Mouse (Mus musculus) CH12.LX (cell line): ENCODE results near the gene Plvap. TPM values are rescaled to one million over a fixed set of nuclear protein-coding genes. Genes with fewer than 3 reads are reported as not detected.

Source experiments
- DNase-seq: peaks from one replicate; pipeline ENCODE4 v3.0.0-alpha.2; 2013; ENCODE audit errors: extremely low read depth
- H3K27ac ChIP-seq: 2 replicates; pipeline ENCODE4 v1.5.1; 2012; ENCODE audit warnings: low read depth, mild to moderate bottlenecking, control low read depth, moderate library complexity; ENCODE audit not compliant: insufficient read depth
- H3K27me3 ChIP-seq: replicated peaks from 2 replicates; pipeline ENCODE3; 2012; ENCODE audit warnings: inconsistent platforms
- H3K36me3 ChIP-seq, 2 experiments: replicated peaks in 1 of 2; 2 replicates each; pipeline versions ENCODE3 to v1.6.1; 2012; ENCODE audit warnings: inconsistent platforms in 1 of 2, low read length in 1 of 2, mild to moderate bottlenecking in 1 of 2, mixed read lengths in 1 of 2, moderate library complexity in 1 of 2; ENCODE audit not compliant: control insufficient read depth in 1 of 2, insufficient read depth in 1 of 2
- H3K4me1 ChIP-seq, 2 experiments: 2 replicates each; pipeline ENCODE4 v1.6.1; 2012; ENCODE audit warnings: inconsistent platforms in 1 of 2, moderate library complexity in 1 of 2; ENCODE audit not compliant: insufficient read depth in 2 of 2, control insufficient read depth in 1 of 2
- H3K4me2 ChIP-seq: 2 replicates; pipeline ENCODE4 v1.6.1; 2012; ENCODE audit warnings: low read depth, mild to moderate bottlenecking, control low read depth; ENCODE audit not compliant: poor library complexity, insufficient read depth, severe bottlenecking
- H3K4me3 ChIP-seq, 3 experiments: fragments of 150-350 bp in 1 of 3; sonication (generic) in 1 of 3; replicated peaks in 1 of 3; 2 replicates each; pipeline versions ENCODE3 to v1.5.1; 2011 to 2012; ENCODE audit warnings: low read depth in 2 of 3, low read length in 2 of 3, mild to moderate bottlenecking in 2 of 3, moderate library complexity in 2 of 3, control low read depth in 1 of 3, improper control_type of control experiment in 1 of 3, inconsistent platforms in 1 of 3, mixed read lengths in 1 of 3; ENCODE audit not compliant: poor library complexity in 1 of 3
- H3K79me2 ChIP-seq: replicated peaks from 2 replicates; pipeline ENCODE4 v1.6.1; 2012; ENCODE audit warnings: mild to moderate bottlenecking, moderate library complexity; ENCODE audit not compliant: control insufficient read depth, poor library complexity, insufficient read depth, severe bottlenecking; ENCODE audit errors: extremely low read depth
- H3K9ac ChIP-seq: 2 replicates; pipeline ENCODE4 v1.6.1; 2012; ENCODE audit warnings: low read depth, mild to moderate bottlenecking, control low read depth, moderate library complexity; ENCODE audit not compliant: insufficient read depth
- H3K9me3 ChIP-seq: replicated peaks from 2 replicates; pipeline ENCODE3; 2012; ENCODE audit warnings: low read length, inconsistent platforms, mixed read lengths
- BHLHE40 ChIP-seq: IDR thresholded peaks from 2 replicates; pipeline ENCODE4 v1.6.1; 2011; ENCODE audit warnings: mild to moderate bottlenecking, low read depth, low read length, improper control_type of control experiment
- CHD1 ChIP-seq: IDR thresholded peaks from 2 replicates; pipeline ENCODE4 v1.6.1; 2012; ENCODE audit warnings: low read depth, low read length, improper control_type of control experiment, inconsistent platforms
- CHD2 ChIP-seq: IDR thresholded peaks from 2 replicates; pipeline ENCODE4 v1.6.1; 2011; ENCODE audit warnings: low read length, improper control_type of control experiment
- CTCF ChIP-seq, 2 experiments: IDR thresholded peaks in 1 of 2; conservative IDR thresholded peaks in 1 of 2; 2 replicates each; pipeline ENCODE4 v1.5.1; 2011 to 2012; ENCODE audit warnings: low read depth in 2 of 2, low read length in 2 of 2, improper control_type of control experiment in 1 of 2, inconsistent platforms in 1 of 2, mild to moderate bottlenecking in 1 of 2, moderate library complexity in 1 of 2
- E2F4 ChIP-seq: IDR thresholded peaks from 2 replicates; pipeline ENCODE4 v1.6.1; 2011; ENCODE audit warnings: low read depth, low read length, improper control_type of control experiment; ENCODE audit not compliant: insufficient replicate concordance
- ELF1 ChIP-seq: IDR thresholded peaks from 2 replicates; pipeline ENCODE4 v1.6.1; 2014; ENCODE audit warnings: low read depth, mild to moderate bottlenecking, inconsistent platforms, low read length, improper control_type of control experiment
- EP300 ChIP-seq: IDR thresholded peaks from 2 replicates; pipeline ENCODE4 v1.6.1; 2011; ENCODE audit warnings: low read length, improper control_type of control experiment
- ETS1 ChIP-seq: conservative IDR thresholded peaks from 2 replicates; pipeline ENCODE4 v1.6.1; 2012; ENCODE audit warnings: low read depth, mild to moderate bottlenecking, inconsistent platforms, low read length, improper control_type of control experiment, moderate library complexity
- GABPA ChIP-seq: IDR thresholded peaks from 2 replicates; pipeline ENCODE4 v1.6.1; 2012; ENCODE audit warnings: low read depth, low read length, improper control_type of control experiment, inconsistent platforms; ENCODE audit not compliant: insufficient replicate concordance
- HCFC1 ChIP-seq: IDR thresholded peaks from 2 replicates; pipeline ENCODE4 v1.6.1; 2012; ENCODE audit warnings: low read depth, mild to moderate bottlenecking, inconsistent platforms, low read length, improper control_type of control experiment
- IRF4 ChIP-seq: IDR thresholded peaks from 2 replicates; pipeline ENCODE4 v1.6.1; 2014; ENCODE audit warnings: low read depth, mild to moderate bottlenecking, inconsistent platforms, low read length, improper control_type of control experiment
- JUN ChIP-seq: IDR thresholded peaks from 2 replicates; pipeline ENCODE4 v1.6.1; 2011; ENCODE audit warnings: low read depth, mild to moderate bottlenecking, low read length, improper control_type of control experiment, moderate library complexity; ENCODE audit not compliant: insufficient read depth
- JUND ChIP-seq: conservative IDR thresholded peaks from 2 replicates; pipeline ENCODE4 v1.6.1; 2011; ENCODE audit warnings: low read depth, low read length, improper control_type of control experiment
- KAT2A ChIP-seq: IDR thresholded peaks from 2 replicates; pipeline ENCODE4 v1.6.1; 2012; ENCODE audit warnings: low read length, improper control_type of control experiment, inconsistent platforms; ENCODE audit not compliant: insufficient replicate concordance
- MAFK ChIP-seq: IDR thresholded peaks from 2 replicates; pipeline ENCODE4 v1.6.1; 2011; ENCODE audit warnings: low read length, improper control_type of control experiment; ENCODE audit not compliant: insufficient replicate concordance
- MAX ChIP-seq: IDR thresholded peaks from 2 replicates; pipeline ENCODE4 v1.6.1; 2011; ENCODE audit warnings: low read length, improper control_type of control experiment
- MAZ ChIP-seq: IDR thresholded peaks from 2 replicates; pipeline ENCODE4 v1.6.1; 2012; ENCODE audit warnings: low read depth, mild to moderate bottlenecking, inconsistent platforms, low read length, improper control_type of control experiment, moderate library complexity
- MEF2A ChIP-seq: IDR thresholded peaks from 2 replicates; pipeline ENCODE4 v1.6.1; 2014; ENCODE audit warnings: low read depth, mild to moderate bottlenecking, inconsistent platforms, low read length, improper control_type of control experiment, borderline replicate concordance
- MXI1 ChIP-seq: IDR thresholded peaks from 2 replicates; pipeline ENCODE4 v1.6.1; 2011; ENCODE audit warnings: mild to moderate bottlenecking, low read depth, low read length, improper control_type of control experiment
- MYC ChIP-seq: IDR thresholded peaks from 2 replicates; pipeline ENCODE4 v1.6.1; 2011; ENCODE audit warnings: low read depth, mild to moderate bottlenecking, improper control_type of control experiment, low read length
- NELFE ChIP-seq: IDR thresholded peaks from 2 replicates; pipeline ENCODE4 v1.6.1; 2011; ENCODE audit warnings: low read depth, low read length, improper control_type of control experiment
- NRF1 ChIP-seq: IDR thresholded peaks from 2 replicates; pipeline ENCODE4 v1.6.1; 2014; ENCODE audit warnings: low read depth, mild to moderate bottlenecking, inconsistent platforms, low read length, improper control_type of control experiment, moderate library complexity
- PAX5 ChIP-seq: IDR thresholded peaks from 2 replicates; pipeline ENCODE4 v1.6.1; 2012; ENCODE audit warnings: low read length, inconsistent platforms, mixed read lengths
- POLR2A ChIP-seq: IDR thresholded peaks from 2 replicates; pipeline ENCODE4 v1.6.1; 2011; ENCODE audit warnings: low read depth, mild to moderate bottlenecking, improper control_type of control experiment, low read length
- POLR2AphosphoS2 ChIP-seq: IDR thresholded peaks from 2 replicates; pipeline ENCODE4 v1.6.1; 2011; ENCODE audit warnings: low read depth, low read length, improper control_type of control experiment
- RAD21 ChIP-seq: IDR thresholded peaks from 2 replicates; pipeline ENCODE4 v1.6.1; 2011; ENCODE audit warnings: low read depth, mild to moderate bottlenecking, low read length, improper control_type of control experiment, moderate library complexity
- SIN3A ChIP-seq: IDR thresholded peaks from 2 replicates; pipeline ENCODE4 v1.6.1; 2012; ENCODE audit warnings: low read length, improper control_type of control experiment, inconsistent platforms
- SMC3 ChIP-seq: IDR thresholded peaks from 2 replicates; pipeline ENCODE4 v1.6.1; 2011; ENCODE audit warnings: low read depth, low read length, improper control_type of control experiment
- TBP ChIP-seq: conservative IDR thresholded peaks from 2 replicates; pipeline ENCODE4 v1.6.1; 2011; ENCODE audit warnings: low read depth, low read length, improper control_type of control experiment
- TCF12 ChIP-seq: IDR thresholded peaks from 2 replicates; pipeline ENCODE4 v1.6.1; 2014; ENCODE audit warnings: low read depth, mild to moderate bottlenecking, inconsistent platforms, low read length, improper control_type of control experiment
- UBTF ChIP-seq: IDR thresholded peaks from 2 replicates; pipeline ENCODE4 v1.6.1; 2012; ENCODE audit warnings: low read depth, mild to moderate bottlenecking, inconsistent platforms, low read length, improper control_type of control experiment, moderate library complexity
- USF1 ChIP-seq: IDR thresholded peaks from 2 replicates; pipeline ENCODE4 v1.6.1; 2014; ENCODE audit warnings: low read depth, mild to moderate bottlenecking, inconsistent platforms, low read length, improper control_type of control experiment
- USF2 ChIP-seq: conservative IDR thresholded peaks from 2 replicates; pipeline ENCODE4 v1.6.1; 2011; ENCODE audit warnings: low read depth, low read length, improper control_type of control experiment
- ZC3H11A ChIP-seq: IDR thresholded peaks from 2 replicates; pipeline ENCODE4 v1.6.1; 2012; ENCODE audit warnings: low read depth, mild to moderate bottlenecking, inconsistent platforms, low read length, improper control_type of control experiment
- ZKSCAN1 ChIP-seq: IDR thresholded peaks from 2 replicates; pipeline ENCODE4 v1.6.1; 2012; ENCODE audit warnings: low read depth, inconsistent platforms, low read length, improper control_type of control experiment, borderline replicate concordance
- ZMIZ1 ChIP-seq: IDR thresholded peaks from 2 replicates; pipeline ENCODE4 v1.6.1; 2012; ENCODE audit warnings: low read depth, mild to moderate bottlenecking, inconsistent platforms, low read length, improper control_type of control experiment
- ZNF384 ChIP-seq: IDR thresholded peaks from 2 replicates; pipeline ENCODE4 v1.6.1; 2012; ENCODE audit warnings: low read depth, low read length, improper control_type of control experiment, inconsistent platforms
- dilution Hi-C: fragments of 300-500 bp; cut with MboI; formaldehyde crosslinking; loops from 2 replicates; pipeline ENCODE4 v1.14.3; 2020; ENCODE audit warnings: low sequenced_read_pairs; ENCODE audit not compliant: extremely low pct_unique_long_range_greater_than_20kb, extremely low pct_ligation_motif_present
- in situ Hi-C: fragments of 300-500 bp; cut with MboI; formaldehyde crosslinking; loops from 3 replicates; pipeline ENCODE4 v1.14.3; 2019; ENCODE audit warnings: low sequenced_read_pairs, low pct_ligation_motif_present, low pct_unique_long_range_greater_than_20kb, mixed read lengths
- polyA plus RNA-seq: library from polyadenylated mRNA; unstranded; fragments of >175 nt; gene quantifications from 2 replicates; pipeline ENCODE4 v1.2.1, GENCODE M21; 2012; ENCODE audit warnings: low read depth; ENCODE audit not compliant: insufficient read length
- total RNA-seq, 2 experiments: library from RNA; depleted of rRNA; stranded (reverse); fragments of 300-350 nt in 1 of 2; fragments of >200 nt in 1 of 2; gene quantifications; 2 replicates each; pipeline ENCODE4 v1.2.3; 2012 to 2014

Plvap gene
- total and polyA plus RNA-seq, 3 experiments: 0.04 to 0.27 TPM; not detected in 1

DNA sequence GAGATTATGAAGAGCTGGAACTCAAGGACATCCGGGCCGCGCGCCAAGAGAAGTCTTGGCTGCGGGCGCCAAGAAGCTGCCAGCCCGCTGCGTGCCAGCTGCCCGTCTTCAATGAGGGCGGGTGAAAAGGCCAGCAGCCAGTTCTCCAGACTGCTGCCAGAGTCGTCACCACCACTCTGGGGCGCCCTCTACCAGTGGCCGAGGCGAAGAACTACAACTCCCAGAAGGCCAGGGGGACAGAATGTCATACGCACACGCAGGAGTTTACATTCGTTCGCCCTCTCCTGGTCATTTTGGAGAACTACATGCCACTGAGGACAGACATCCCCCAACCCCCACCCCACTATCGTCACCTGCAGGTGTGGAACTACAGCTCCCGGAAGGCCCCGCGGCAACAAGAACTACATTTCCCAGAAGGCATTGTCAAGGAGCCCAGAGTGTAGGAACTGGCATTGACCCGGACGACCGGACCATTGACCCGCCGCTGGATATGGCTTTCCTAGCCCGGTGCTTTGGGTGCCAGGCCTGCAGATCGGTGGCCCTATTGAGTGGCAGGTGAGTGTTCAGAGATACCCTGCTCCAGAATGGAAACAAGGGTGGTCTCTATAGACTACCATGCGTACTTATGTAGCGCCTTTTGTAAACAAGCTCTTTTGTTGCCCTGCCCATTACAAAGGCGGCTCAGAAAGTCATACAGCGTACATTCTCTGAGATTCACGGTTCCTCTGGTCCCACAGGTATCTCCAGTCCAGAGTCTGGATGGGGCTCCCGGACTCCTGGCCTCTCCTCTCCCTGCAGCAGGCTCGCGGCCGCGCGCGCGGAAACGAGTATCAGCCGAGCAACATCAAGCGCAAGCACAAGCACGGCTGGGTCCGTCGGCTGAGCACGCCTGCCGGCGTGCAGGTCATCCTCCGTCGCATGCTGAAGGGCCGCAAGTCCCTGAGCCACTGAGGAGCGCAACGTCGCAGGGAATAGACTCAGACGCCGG is 46.7 kb downstream of the Plvap start, which contains the start of gene Mrpl34:
Gene Mrpl34, plus strand, starts transcription at position 447 of the 988 bp plus-strand sequence.
- Histone ChIP-seq H3K79me2 (peaks cover 7% of the 10 kb centered on the region), H3K36me3 (peaks cover 10 to 30% of the 10 kb centered on the region in 2 experiments), H3K4me1 (peaks cover 16 to 36% of the 10 kb centered on the region in 2 experiments), H3K4me3 (peak within 1 kb of the TSS; percentile 80 to 95 (median 86)), H3K27me3 (no peaks in the 10 kb centered on the region), H3K27ac (no peak within 1 kb of the TSS), H3K9ac (peak within 1 kb of the TSS; percentile 80), H3K9me3 (peaks cover 8% of the 10 kb centered on the region), H3K4me2 (peak within 1 kb of the TSS; percentile 62)
- in situ Hi-C loops: loop anchor here (5.0 kb wide), 1 partner anchor 33 kb away; no protein-coding TSS in a partner anchor
- dilution Hi-C loops: no loop called here
- peak; percentile 99 for DNase-seq
- no peak for TF ChIP-seq E2F4
- TF ChIP-seq NRF1: peak; percentile 78
- TF ChIP-seq CTCF (conservative IDR thresholded peaks at IDR 0.05 in 1 of 2, IDR thresholded peaks at IDR 0.05 in 1 of 2; ENCODE audit: low read depth in 2 of 2, low read length in 2 of 2): peak; percentile 82 to 100
- peak; percentile 82; the same call in 1 of the 2 replicates for TF ChIP-seq MXI1
- peak; percentile 87 for TF ChIP-seq MEF2A
- peak; percentile 99 for TF ChIP-seq HCFC1
- TF ChIP-seq ETS1: peak; percentile 41
- TF ChIP-seq CHD1: no peak
- peak; percentile 78 for TF ChIP-seq POLR2A
- peak; percentile 81 for TF ChIP-seq IRF4
- TF ChIP-seq MAZ: peak; percentile 93
- peak; percentile 34; the same call in 1 of the 2 replicates for TF ChIP-seq JUND
- peak; percentile 46; the same call in 1 of the 2 replicates for TF ChIP-seq UBTF
- no peak for TF ChIP-seq ZNF384
- no peak for TF ChIP-seq ZKSCAN1
- peak; percentile 97 for TF ChIP-seq SIN3A
- TF ChIP-seq MAX: peak; percentile 89
- peak; percentile 76 for TF ChIP-seq NELFE
- peak; percentile 82 for TF ChIP-seq TCF12
- TF ChIP-seq CHD2: peak; percentile 98
- no peak for TF ChIP-seq EP300
- no peak for TF ChIP-seq PAX5
- TF ChIP-seq POLR2AphosphoS2: peak; percentile 37; the same call in 1 of the 2 replicates
- peak; percentile 72 for TF ChIP-seq SMC3
- TF ChIP-seq RAD21: peak; percentile 59
- TF ChIP-seq ELF1: peak; percentile 94
- TF ChIP-seq MAFK: no peak
- 0 out of 2 replicates have a peak, but pooled peaks have one; percentile 6 for TF ChIP-seq TBP
- peak; percentile 84 for TF ChIP-seq BHLHE40
- TF ChIP-seq MYC: peak; percentile 91
- peak; percentile 57 for TF ChIP-seq JUN
- TF ChIP-seq GABPA: peak; percentile 91; the same call in 1 of the 2 replicates
- no peak for TF ChIP-seq ZC3H11A
- TF ChIP-seq ZMIZ1: peak; percentile 76; the same call in 1 of the 2 replicates
- no peak for TF ChIP-seq USF1
- peak; percentile 99 for TF ChIP-seq KAT2A
- no peak for TF ChIP-seq USF2
